Mouse (Mus musculus): ENCODE results near the gene Myo1d. TPM values are rescaled to one million over a fixed set of nuclear protein-coding genes. Genes with fewer than 3 reads are reported as not detected.

The Myo1d gene
- total RNA-seq, 4 experiments from 2014 or later: 62.6 to 107 (median 87.1) TPM

GRCm38 (mm10) chr11:80719014-80719413 is 60.8 kb downstream of the Myo1d start:
- no peak for DNase-seq

GRCm38 (mm10) chr11:80718036-80718435 is 61.8 kb downstream of the Myo1d start:
- DNase-seq: no peak

GRCm38 (mm10) chr11:80715115-80715514 is 64.7 kb downstream of the Myo1d start:
- DNase-seq: peak; percentile 19

- DNase-seq: no peak
These were observed 66.1 kb downstream of the Myo1d start for GRCm38 (mm10) chr11:80713705-80714104.

- DNase-seq: no peak
These were observed 67.6 kb downstream of the Myo1d start for GRCm38 (mm10) chr11:80712201-80712600.

GRCm38 (mm10) chr11:80711336-80711735 is 68.5 kb downstream of the Myo1d start:
- peak; percentile 79 for DNase-seq

- DNase-seq: peak; percentile 23
These were observed 79.2 kb downstream of the Myo1d start for GRCm38 (mm10) chr11:80700611-80701010.

- DNase-seq: no peak
These were observed 81.1 kb downstream of the Myo1d start for GRCm38 (mm10) chr11:80698721-80699120.

- no peak for DNase-seq
These were observed 83.5 kb downstream of the Myo1d start for GRCm38 (mm10) chr11:80696350-80696749.

GRCm38 (mm10) chr11:80684603-80685002 is 95.2 kb downstream of the Myo1d start:
- DNase-seq: no peak

- no peak for DNase-seq
These were observed 97.1 kb downstream of the Myo1d start for GRCm38 (mm10) chr11:80682745-80683144.

GRCm38 (mm10) chr11:80673013-80673412 is 106.8 kb downstream of the Myo1d start:
- DNase-seq: no peak

GRCm38 (mm10) chr11:80670391-80670790 is 109.4 kb downstream of the Myo1d start:
- DNase-seq: no peak

GRCm38 (mm10) chr11:80669934-80670333 is 109.9 kb downstream of the Myo1d start:
- no peak for DNase-seq

- no peak for DNase-seq
These were observed 113.6 kb downstream of the Myo1d start for GRCm38 (mm10) chr11:80666211-80666610.

- no peak for DNase-seq
These were observed 115.6 kb downstream of the Myo1d start for GRCm38 (mm10) chr11:80664261-80664660.

GRCm38 (mm10) chr11:80645111-80645510 is 134.7 kb downstream of the Myo1d start:
- no peak for DNase-seq

- DNase-seq: no peak
These were observed 150.6 kb downstream of the Myo1d start for GRCm38 (mm10) chr11:80628992-80629865.

- DNase-seq: no peak
These were observed 151.2 kb downstream of the Myo1d start for GRCm38 (mm10) chr11:80628581-80628980.

GRCm38 (mm10) chr11:80623038-80623380 is 156.8 kb downstream of the Myo1d start:
- no peak for DNase-seq

- no peak for DNase-seq
These were observed 157.4 kb downstream of the Myo1d start for GRCm38 (mm10) chr11:80622233-80623037.

GRCm38 (mm10) chr11:80614949-80615725 is 164.7 kb downstream of the Myo1d start:
- DNase-seq: no peak

GRCm38 (mm10) chr11:80614418-80614817 is 165.4 kb downstream of the Myo1d start:
- DNase-seq: no peak

All from adrenal gland, adult 8-10 months (tissue).